Mouse (Mus musculus) right cerebral cortex, postnatal 14 days (tissue): ENCODE data around the gene Tedc2.

ENCODE experiments used
- DNase-seq: peaks from one replicate; pipeline ENCODE4 v3.0.0; 2022

The Tedc2 gene

DNA sequence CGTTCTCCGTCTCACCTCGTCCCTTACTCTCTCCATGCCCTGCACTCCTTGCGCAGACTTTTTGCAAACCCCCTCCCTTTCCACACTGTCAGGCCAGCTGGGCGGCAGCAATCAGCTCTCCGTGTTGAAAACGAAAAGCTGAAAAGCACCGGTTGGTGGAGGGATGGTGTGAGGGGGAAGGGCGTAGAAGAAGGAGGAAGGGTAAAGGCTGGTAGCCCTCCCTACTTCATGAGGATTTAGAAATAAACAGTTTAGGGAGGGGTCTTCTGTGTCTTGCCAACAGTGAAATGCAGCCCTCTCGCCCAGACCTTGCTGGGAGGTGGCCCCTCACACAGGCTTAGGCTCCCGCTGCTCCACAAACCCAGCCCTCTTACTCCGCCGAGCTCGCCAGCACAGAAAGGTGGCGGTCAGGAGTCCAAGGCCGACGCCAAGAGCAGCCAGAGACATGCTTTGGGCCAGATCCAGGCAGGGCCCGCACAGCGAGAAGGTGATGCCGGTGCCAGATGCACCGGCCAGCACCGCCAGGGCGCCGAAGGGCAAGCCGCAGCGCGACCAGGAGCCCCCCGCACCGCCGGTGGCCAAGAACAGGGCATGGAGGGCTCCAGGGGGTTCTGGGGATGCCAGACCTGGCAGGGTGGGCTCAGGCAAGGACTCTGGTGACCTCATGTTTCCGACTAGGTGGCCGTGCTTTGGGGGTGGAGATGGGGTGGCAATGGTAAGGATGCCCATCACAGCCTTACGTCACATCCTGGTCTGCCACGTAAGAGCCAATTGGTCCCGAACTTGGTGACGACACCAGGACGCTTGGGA is 8.8 kb downstream of the Tedc2 start:
- DNase-seq, result peak; percentile 81

DNA sequence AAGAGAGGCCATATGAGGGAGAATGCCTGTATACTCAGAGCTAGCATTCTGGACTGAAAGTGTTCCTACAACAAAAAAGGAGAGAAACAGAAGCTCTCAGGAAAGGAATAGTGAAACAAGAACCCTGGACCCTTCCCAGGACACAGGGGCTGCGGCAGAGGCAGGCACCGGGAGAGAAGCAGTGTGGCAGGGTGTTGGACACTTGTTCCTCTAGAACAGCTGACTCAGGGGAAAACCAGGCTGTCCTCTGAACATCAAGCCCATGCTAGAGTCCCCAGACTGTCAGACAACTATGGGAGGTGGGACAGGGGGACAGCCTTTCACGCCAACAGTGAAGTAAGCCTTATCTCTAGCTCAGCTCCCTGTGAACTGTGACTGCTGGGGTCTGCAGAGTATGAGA is 10.1 kb downstream of the Tedc2 start:
- DNase-seq, result no peak

DNA sequence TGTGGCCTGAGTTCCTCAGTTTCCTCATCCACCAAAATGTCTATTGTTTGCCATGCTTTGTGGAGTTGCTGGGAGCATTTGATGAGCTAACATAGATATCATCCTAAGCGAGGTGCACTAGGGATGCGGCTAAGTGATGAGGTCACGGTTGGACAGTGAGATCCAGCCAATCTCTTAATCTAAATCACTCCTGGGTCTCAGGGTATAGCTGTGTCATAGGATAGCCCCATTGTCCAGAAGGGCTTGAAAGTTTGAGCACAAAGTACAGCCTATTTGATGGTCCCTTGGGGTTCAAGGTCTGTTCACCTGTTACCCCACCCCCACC is 10.8 kb downstream of the Tedc2 start:
- no peak for DNase-seq

DNA sequence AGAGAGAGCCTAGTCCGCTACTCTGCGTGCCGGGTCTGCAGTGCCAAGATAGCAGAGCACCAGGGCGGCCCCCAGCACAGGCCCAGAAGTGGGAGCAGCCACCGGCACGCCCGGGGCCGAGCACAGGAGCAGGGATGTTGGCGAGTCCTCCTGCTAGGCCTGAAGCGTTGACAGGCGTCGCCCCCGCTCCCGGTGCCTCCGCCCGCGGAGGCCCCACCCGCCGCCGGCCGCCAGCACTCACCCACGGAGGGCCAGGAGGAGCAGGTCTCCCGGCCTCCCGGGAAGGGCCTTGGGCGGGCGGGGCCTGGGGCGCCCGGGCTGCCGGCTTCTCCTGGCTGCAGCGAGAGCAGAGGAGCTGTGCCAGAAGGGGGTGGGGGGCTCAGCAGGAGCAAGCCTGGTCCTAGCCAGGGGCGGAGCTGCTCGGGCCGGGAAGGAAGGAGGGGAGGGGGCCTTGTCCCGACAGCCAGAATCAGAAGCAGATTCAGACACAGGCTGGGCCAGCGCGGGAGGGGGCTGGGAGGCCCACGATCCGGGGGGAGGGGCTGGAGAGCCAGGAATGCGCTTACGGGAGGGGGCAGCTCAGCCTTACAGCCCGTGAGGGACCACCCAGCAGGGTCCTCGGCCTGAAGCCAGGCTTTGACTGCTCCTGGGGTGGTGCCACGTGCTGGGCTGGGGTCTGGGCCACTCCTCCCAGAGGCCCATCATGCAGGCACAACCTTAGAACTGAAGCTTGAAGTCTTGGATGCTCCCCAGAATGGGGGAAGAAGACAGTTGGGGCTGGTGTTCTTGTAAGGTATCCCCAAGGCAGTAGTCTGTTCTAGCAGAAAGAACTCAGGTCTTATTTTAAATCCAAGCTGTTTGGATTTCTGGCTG is 11.4 kb downstream of the Tedc2 start, which contains the start of gene Ntn3:
Gene Ntn3 (minus strand): TSS at position 489 of the 873 bp plus-strand sequence.
- DNase-seq, result peak; percentile 60

DNA sequence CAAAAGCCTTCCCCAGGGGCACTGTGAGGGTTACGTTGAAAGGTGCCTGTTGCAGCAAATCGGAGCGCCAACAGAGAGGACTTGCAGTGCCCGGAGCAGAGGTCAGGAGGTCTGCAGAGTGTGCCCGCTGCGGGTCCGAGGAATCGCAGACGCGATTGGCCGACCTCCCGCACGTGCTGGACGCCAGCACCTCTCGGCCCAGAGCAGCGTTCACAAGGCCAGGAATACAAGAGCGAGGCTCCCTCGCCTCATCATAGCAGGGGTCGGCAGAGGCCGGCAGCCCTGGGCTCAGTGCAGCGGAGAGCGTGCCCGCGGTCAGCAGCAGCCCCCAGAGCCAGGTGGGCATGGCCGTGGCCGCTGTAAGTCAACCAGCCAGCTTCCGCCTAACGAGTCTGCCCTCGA is 12.0 kb downstream of the Tedc2 start:
- DNase-seq, result no peak

DNA sequence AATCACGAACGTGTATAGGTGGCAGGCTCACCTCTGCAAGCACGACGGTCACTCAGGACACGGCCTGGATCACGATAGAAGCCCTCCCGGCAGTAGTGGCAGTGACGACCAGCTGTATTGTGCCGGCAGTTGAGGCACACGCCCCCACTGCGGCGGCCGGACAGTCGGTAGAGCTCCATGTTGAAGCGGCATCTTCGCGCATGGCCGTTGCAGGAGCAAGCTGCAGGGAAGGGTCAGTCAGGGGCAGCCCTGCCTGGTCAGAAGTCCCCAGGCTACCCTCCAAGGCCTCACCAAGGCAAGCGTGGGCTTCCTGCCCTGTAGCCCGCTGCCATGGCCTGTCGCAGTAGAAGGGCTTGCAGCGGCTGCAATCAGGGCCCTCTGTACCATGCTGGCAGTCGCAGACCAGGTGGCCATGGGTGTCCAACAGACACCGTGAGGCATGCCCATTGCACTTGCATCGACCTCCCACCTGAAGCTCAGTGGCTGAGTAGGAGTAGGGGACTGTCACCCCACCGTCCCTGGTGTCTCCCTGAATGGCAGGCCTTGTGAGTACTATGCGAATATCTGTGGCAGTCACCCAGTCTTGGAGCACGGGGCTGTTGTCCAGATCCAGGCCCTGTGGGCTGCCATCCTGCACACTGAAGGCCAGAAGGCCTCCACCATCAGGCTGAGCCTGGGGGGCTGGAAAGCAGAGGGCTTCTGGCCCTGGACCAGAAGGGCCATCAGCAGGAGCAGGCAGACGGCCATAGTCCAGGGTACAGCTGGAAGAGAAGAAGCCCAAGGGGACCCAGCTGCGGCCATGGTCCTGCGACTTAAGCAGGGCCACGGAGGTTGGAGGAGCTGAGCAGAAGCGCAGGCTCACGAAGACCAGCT is 12.6 kb downstream of the Tedc2 start:
- DNase-seq, result no peak

DNA sequence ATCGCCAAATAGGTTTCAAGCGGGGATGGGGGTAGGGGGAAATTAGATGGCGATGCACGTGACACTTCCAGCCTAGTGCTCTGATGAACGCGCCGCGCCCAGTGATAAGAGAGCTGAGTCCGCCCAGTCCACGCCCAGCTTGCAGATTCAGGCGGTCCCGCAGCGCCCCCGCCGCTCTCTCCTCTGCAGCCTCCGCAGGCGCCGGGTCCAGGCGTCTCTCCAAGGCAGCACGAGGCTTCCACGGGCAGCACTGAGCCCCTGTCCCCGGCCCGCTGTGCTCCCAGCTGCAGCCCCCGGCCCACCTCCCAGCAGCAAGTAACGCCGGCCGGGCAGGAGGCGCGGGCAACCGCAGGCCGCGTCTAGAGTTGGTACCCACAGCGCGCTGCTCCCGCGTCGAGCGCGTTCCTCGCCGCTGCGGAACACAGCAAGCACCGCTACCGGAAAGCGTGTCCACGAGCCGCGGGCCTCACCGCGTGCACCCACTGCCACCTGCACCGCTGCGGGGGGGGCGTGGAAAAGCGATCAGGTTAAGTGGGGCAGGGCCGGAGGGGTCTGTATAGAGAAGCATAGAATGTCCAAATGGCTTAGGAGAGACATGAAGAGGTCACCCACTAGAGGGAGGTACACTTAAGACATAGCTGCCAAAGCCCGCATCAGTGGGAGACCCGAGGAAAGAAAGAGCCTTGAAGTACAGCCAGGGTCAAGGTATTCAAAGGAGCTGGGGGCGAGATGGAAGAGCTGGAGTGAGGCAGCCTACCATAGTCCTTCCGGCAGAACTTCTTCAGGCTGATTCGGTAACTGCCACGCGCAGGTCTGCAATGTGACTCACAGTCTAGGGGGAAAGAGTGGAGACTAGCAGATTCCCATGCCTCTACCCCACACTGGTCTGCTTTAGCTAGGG is 13.9 kb downstream of the Tedc2 start:
- peak; percentile 81 for DNase-seq

DNA sequence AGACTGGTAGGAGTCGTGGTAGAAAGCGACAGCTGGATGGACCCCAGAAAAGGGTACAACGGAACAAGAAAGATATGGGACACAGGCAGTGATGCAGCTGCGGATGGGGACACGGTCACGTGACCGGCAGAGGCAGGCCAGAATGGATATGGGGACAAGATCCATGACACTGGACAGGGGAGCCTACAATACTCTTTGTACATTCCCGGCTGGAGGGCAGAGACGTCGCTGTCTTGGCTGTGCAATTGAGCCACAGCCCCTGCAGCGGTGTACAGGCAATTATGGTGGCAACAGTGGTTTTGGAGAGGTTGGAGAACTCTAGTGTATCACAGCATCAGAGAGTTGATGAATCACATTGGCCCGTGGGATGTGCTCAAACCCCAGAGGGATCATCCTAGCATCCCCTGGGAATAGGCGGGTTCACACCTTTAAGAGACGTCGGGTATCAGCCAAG is 14.7 kb downstream of the Tedc2 start:
- peak; percentile 45 for DNase-seq

DNA sequence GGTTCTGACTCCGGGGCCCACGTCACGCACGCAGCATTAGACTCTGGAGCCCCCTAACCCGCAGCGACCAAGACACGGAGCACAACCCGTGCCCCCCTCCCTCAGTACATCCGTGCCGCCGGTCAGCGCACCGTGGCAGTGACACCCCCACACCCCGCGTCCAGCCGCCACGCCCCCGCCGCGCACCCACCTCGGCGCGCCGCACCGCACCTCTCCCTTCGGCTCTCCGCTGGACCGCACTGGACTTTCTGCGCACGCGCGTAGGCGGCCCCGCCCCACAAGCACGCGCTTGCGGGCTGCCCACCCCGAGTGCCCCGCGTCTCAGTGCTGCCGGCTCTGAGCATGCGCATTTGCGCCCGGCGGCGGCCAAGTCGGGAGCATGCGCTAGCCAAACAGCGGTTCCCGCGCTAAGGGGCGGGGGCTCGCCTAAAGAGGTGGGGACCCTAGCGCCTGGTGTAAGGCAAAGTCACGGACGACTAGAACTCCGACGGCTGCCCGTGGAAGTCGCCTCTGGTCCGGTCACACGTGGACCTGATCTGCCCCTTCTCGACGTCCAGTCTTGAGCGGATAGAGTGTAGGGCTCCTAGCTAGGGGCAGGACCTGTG is 15.3 kb downstream of the Tedc2 start, which contains the start of gene Tbc1d24:
Gene Tbc1d24 (minus strand): TSS at position 279 of the 605 bp plus-strand sequence.
- peak; percentile 95 for DNase-seq

DNA sequence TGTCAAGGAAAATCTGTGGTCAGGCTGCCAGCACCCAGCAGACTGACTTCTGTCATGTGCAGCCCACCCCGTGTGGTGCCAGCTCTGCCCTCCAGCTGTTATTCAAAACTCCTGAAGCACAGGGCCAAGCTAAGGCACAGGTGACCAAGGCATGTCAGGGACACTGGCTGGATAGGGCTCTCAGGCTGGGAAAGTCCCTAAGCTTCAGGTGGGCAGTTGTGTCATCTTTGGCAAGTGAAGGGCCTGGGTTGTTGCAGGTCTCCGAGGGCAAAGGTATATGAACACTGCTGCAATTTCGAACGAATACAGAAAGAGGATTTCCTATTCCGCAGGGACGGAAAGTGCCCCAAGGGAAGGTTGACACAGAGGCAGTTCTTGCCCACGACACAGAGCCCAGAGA is 15.8 kb downstream of the Tedc2 start:
- no peak for DNase-seq

DNA sequence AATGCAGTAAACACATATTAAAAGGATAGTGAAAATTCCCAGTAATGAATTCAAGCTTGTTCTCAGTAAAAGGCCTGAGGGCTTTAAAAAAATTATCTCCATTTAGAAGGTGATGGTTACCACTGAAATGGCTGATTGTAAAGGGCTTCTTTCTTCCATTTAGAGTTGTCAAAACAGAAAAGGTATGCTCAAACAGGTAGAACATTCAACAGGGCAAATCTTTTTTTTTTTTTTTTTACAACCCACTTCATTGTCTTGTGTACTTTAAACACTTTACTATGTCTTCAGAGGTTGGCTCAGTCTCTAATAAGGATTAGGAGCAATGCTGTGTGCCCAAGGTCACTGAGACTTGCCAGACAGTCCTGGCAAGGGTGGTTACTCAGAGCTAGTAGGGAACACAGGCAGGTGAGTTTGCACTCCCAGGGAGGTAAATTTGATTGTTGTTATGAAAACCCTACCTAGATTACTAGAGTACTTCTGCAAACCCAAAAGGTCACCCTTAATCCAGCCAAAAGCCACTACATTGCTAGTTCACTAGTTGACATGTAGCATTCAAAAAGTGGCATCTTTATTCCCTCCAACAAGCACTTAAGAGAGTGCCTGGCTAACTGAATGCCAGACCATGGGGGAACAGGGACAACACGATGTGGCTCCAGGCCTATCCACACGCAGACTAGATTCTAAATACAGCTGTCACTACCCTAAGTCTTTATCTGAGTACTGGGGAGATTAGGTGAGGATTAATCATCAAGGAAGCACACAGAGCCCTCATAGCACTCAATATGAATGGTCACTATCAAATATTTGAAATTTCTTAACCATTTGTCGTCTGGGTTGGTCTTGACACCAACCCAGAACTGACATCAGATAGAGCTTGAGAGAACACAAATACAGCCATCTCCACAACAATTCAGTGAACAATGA is 16.8 kb downstream of the Tedc2 start:
- DNase-seq, result no peak

DNA sequence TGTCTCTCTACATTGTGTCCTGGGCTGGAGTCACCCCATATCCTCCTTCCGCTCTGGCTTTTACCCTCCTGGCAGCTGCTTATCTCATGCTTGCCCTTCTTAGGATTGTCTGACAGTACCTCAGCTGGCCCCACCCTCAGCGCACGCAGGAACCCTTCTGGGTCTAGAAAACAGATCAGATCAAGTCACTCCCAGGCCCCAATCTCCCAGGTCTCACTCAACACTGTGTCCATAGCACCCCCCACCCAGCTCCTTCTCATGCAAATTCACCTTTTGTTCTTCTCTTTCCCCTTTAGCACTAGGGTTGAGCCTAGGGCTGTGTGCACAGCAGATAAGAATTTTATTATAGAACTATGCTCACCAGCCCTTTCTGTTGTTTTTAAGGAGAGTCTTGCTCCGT is 17.6 kb downstream of the Tedc2 start:
- no peak for DNase-seq

DNA sequence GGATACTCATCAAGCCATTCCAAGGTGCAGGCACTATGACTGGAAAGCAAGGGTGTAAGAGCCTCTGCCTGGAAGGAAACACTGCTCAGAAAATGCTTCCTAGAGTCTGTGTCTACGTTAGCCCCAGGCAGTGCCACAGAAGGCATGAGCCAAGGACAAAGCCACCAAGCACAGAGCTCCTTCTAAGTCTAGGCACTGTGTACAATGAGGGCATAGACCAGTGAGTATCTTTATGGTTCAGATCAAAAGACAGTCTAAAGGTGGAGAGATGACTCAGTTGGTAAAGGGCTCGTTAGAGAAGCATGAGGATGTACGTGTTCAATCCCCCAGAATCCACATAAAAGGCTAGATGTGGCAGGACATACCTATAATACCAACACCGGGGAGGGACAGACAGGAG is 19.6 kb downstream of the Tedc2 start:
- no peak for DNase-seq

DNA sequence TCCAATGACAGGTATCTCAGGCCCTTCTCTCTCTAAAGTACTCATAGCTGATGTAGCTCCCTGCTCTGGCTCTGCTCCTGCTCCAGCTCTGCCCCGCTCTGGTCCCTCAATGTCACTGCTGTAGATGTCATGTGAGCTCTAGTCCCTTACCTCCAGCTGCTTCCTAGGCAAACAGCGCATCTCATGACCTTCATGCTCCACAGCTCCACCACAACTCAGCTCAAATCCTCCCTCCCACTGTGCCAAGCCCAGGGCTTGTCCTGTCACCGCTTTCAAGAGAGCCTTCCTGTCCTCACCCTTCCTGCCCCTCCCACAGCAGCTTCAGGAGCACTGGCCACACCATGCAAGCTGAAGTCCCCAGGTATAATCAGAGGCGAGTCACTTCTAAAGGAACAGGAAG is 20.9 kb downstream of the Tedc2 start:
- no peak for DNase-seq

DNA sequence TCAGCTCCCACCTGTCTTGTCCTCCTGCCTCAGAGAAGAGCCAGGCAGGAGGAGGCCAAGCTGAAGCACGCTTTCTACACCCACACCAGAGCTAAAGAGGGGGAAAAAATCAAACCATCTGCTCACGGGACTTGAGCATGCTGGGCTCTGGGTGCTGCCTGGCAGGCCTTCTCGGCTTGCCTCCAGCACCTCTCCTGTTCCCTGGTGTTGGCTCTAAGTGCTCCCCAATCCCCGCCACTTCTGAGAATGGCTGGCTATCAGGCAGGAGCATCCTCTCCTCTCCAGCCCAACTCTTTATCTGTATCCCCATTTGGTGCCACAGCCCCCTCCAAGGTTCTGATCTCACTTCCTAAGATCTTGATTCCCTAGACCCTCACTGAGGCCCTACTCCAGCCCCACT is 21.4 kb downstream of the Tedc2 start:
- DNase-seq, result peak; percentile 48

DNA sequence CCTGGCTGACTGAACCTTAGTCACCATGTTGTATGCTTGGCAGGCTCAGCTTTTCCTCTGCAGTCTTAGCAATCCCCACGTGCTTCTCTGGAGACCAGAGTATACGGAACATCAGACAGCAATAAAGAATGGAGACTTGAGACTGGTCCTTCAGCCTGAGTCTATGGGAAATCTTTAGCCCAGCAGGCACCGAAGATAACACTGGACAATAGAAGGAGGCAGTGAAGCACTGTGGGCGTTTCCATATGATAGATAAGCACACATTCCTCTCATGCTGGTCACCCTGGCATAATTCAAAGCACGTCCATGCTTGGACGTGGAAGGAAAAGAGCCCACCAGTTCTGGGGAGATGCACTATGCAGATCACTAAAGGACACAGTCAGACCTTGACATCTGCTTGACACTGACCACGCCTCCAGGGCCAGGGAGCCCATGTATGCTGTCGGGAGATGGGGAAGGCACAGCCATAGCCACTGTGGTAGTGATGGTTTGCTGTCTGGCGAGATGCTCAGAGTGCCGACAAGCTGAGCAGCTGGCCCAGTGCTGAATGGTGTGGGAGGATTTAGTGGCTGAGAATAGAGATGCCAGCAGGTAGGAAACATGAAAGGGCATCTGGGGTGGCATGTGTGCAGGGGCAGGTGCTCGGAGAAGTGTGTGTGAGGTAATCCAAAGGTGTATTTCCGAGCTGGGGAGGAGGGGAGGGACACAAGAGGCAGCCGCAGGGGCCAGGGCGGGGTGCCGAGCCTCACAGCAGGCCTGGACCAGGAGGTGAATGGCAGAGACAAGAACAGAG is 23.4 kb downstream of the Tedc2 start:
- DNase-seq, result no peak

DNA sequence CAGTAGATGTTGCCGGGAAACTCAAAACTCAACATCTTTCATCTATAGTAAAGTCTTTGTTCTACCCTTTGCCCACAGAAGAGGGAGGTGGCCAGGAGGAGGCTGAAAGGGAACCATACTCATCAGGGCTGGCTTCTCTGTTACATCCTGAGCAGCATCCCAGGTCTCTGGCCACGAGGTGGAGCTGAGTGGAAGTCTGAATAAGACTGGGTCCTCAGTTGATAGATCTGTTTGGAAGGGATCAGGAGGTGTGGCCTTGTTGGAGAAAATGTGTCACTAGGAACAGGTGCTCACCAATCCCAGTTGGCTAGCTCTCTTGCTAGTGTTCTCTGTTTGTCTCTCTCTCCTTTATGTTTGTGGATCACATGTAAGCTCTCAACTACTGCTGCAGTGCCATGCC is 25.3 kb downstream of the Tedc2 start:
- no peak for DNase-seq

DNA sequence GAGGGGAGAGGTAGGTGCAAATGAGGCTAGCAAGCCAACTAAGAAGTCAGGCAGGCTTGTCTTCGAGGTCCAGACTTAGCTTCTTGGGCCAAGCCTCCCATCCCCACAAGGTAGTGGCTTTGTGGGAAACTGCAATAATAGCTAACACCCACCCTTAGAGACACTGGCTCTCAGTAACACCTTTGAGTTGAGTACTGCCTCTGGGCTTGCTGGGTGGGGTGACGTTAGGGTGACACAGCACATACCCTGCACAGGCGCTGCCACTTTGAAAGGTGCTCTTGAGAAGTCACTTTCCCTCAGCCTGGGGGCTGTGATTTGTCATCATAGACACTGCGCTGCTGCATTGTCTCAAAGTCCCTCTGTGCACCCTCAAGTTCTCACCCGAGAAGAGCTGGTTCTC is 26.9 kb downstream of the Tedc2 start:
- no peak for DNase-seq

DNA sequence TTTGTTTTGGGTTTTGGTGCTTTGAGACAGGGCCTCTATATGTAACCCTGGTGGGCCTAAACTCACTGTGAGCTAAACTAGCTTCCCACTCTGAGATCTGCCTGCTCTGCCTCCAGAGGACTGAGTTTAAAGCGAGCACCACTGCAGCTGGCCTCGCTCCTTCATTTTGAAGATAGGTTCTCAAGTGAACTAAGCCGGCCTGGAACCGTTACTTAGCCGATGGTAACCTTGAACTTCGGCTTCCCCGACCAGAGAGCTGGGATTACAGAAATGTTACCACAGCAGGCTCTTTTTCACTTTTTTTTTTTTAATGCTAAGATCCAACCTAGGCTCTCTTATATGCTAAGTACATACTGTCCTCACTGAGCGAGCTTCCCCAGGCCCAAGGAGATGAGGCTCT is 27.4 kb downstream of the Tedc2 start:
- DNase-seq, result no peak

DNA sequence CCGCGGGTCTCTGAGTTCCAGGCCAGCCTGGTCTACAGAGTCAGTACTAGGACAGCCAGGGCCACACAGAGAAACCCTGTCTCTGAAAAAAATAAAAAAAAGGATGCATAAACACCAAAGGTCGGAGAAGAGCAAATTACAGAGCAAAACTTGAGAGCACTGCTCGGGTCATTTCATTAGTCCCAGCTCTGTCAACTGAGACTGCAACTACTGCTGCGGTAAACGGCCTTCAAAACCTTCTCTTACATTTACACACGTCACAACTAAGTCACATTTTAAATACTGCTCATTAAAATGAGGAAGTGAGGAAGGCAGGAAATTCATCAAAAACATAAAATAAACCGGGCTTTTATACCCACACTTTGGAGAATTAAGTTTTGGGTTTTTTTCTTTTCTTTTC is 27.8 kb downstream of the Tedc2 start:
- no peak for DNase-seq
